Mouse (Mus musculus) heart, embryonic 15.5 days (tissue): Measurements from ENCODE around the gene Glrx2. TPM values are rescaled to one million over a fixed set of nuclear protein-coding genes. Genes with fewer than 3 reads are reported as not detected.

ENCODE experiments used
- ATAC-seq: fragments of 200-750 bp; cut with Nextera tagmentation; replicated peaks from 2 replicates; pipeline ENCODE4 v1.8.0; 2017; ENCODE audit warnings: low read depth, moderate TSS enrichment; ENCODE audit not compliant: insufficient number of reproducible peaks, insufficient read depth, low FRiP score
- H3K27ac ChIP-seq: fragments of 300-500 bp; sonication (generic); 2 replicates; pipeline ENCODE4 v1.5.1; 2015; ENCODE audit warnings: mild to moderate bottlenecking, inconsistent platforms
- H3K27me3 ChIP-seq: fragments of 300-500 bp; sonication (generic); 2 replicates; pipeline ENCODE4 v1.6.1; 2015; ENCODE audit warnings: inconsistent platforms
- H3K36me3 ChIP-seq: fragments of 300-500 bp; sonication (generic); 2 replicates; pipeline ENCODE4 v1.6.1; 2015; ENCODE audit warnings: mild to moderate bottlenecking, inconsistent platforms
- H3K4me1 ChIP-seq: fragments of 300-500 bp; sonication (generic); replicated peaks from 2 replicates; pipeline ENCODE4 v1.6.1; 2015; ENCODE audit warnings: inconsistent platforms
- H3K4me2 ChIP-seq: fragments of 300-500 bp; sonication (generic); 2 replicates; pipeline ENCODE4 v1.6.1; 2015; ENCODE audit warnings: inconsistent platforms, mild to moderate bottlenecking, moderate library complexity
- H3K4me3 ChIP-seq: fragments of 300-500 bp; sonication (generic); 2 replicates; pipeline ENCODE4 v1.5.1; 2015; ENCODE audit warnings: mild to moderate bottlenecking, inconsistent platforms
- H3K9ac ChIP-seq: fragments of 300-500 bp; sonication (generic); 2 replicates; pipeline ENCODE4 v1.6.1; 2015; ENCODE audit warnings: mild to moderate bottlenecking, inconsistent platforms
- H3K9me3 ChIP-seq: fragments of 300-500 bp; sonication (generic); replicated peaks from 2 replicates; pipeline ENCODE4 v1.6.1; 2016; ENCODE audit warnings: inconsistent platforms
- WGBS: fragments of 180-500 bp; shearing (Covaris S2); methylation state at CpG from one replicate; pipeline ENCODE4 v1.1.7; 2015; ENCODE audit warnings: mixed read lengths; 5-methylcytosine and 5-hydroxymethylcytosine counted together
- polyA plus RNA-seq: library from polyadenylated mRNA; unstranded; fragments of >200 nt; fragmentation: Nextera tagmentation; extraction: Ambion mirVana; gene quantifications from 2 replicates; pipeline ENCODE4 v1.2.1, GENCODE M21; 2015

The Glrx2 gene
- polyA plus RNA-seq, 1 experiment from 2014 or later, result 103 TPM

GRCm38 (mm10) chr1:143762159-143762558, 46.0 kb downstream of the Glrx2 start:
- H3K4me2 ChIP-seq, result no peak overlapping the region
- no peak overlapping the region for H3K27ac ChIP-seq
- H3K4me3 ChIP-seq, result no peak overlapping the region
- no peak overlapping the region for H3K9ac ChIP-seq
- peaks cover 57% of the 10 kb centered on the region for H3K36me3 ChIP-seq
- H3K4me1 ChIP-seq, result no peaks in the 10 kb centered on the region
- no peak for ATAC-seq
- H3K9me3 ChIP-seq, result no peaks in the 10 kb centered on the region
- WGBS, result 88% methylated on average over 8 of the region's 8 CpGs
- H3K27me3 ChIP-seq, result no peaks in the 10 kb centered on the region

GRCm38 (mm10) chr1:143764443-143764842, 48.3 kb downstream of the Glrx2 start:
- H3K4me2 ChIP-seq, result no peak overlapping the region
- ATAC-seq, result no peak
- no peaks in the 10 kb centered on the region for H3K4me1 ChIP-seq
- H3K27me3 ChIP-seq, result no peaks in the 10 kb centered on the region
- H3K27ac ChIP-seq, result no peak overlapping the region
- WGBS, result 51% methylated on average over 1 of the region's 1 CpGs
- H3K4me3 ChIP-seq, result no peak overlapping the region
- H3K36me3 ChIP-seq, result peaks cover 38% of the 10 kb centered on the region
- H3K9me3 ChIP-seq, result no peaks in the 10 kb centered on the region
- no peak overlapping the region for H3K9ac ChIP-seq

- Histone ChIP-seq H3K27ac (no peak overlapping the region), H3K9ac (no peak overlapping the region), H3K9me3 (no peaks in the 10 kb centered on the region), H3K27me3 (no peaks in the 10 kb centered on the region), H3K4me2 (no peak overlapping the region), H3K4me3 (no peak overlapping the region), H3K4me1 (no peaks in the 10 kb centered on the region), H3K36me3 (peaks cover 34% of the 10 kb centered on the region)
- no peak for ATAC-seq
- WGBS, result 73% methylated on average over 4 of the region's 4 CpGs
Observed at GRCm38 (mm10) chr1:143765801-143766200, 49.7 kb downstream of the Glrx2 start.

GRCm38 (mm10) chr1:143766238-143766637, 50.1 kb downstream of the Glrx2 start:
- WGBS, result 83% methylated on average over 6 of the region's 6 CpGs
- Histone ChIP-seq H3K4me2 (no peak overlapping the region), H3K36me3 (peaks cover 30% of the 10 kb centered on the region), H3K9me3 (no peaks in the 10 kb centered on the region), H3K4me1 (no peaks in the 10 kb centered on the region), H3K4me3 (no peak overlapping the region), H3K9ac (no peak overlapping the region), H3K27me3 (no peaks in the 10 kb centered on the region), H3K27ac (no peak overlapping the region)
- no peak for ATAC-seq

- Histone ChIP-seq H3K27ac (no peak overlapping the region), H3K4me1 (peaks cover 6% of the 10 kb centered on the region), H3K4me2 (no peak overlapping the region), H3K27me3 (no peaks in the 10 kb centered on the region), H3K4me3 (no peak overlapping the region), H3K9me3 (no peaks in the 10 kb centered on the region), H3K36me3 (peaks cover 17% of the 10 kb centered on the region), H3K9ac (no peak overlapping the region)
- ATAC-seq, result no peak
- 73% methylated on average over 20 of the region's 20 CpGs for WGBS
Observed at GRCm38 (mm10) chr1:143770444-143771109, 54.4 kb downstream of the Glrx2 start.

GRCm38 (mm10) chr1:143773082-143773481, 56.9 kb downstream of the Glrx2 start:
- no peak for ATAC-seq
- peaks cover 8% of the 10 kb centered on the region; the same call in 1 of the 2 replicates for H3K36me3 ChIP-seq
- peaks cover 12% of the 10 kb centered on the region for H3K4me1 ChIP-seq
- peak overlapping the region; percentile 19; the same call in 1 of the 2 replicates for H3K4me3 ChIP-seq
- H3K9me3 ChIP-seq, result no peaks in the 10 kb centered on the region
- 45% methylated on average over 7 of the region's 7 CpGs for WGBS
- peak overlapping the region; percentile 31 for H3K4me2 ChIP-seq
- no peaks in the 10 kb centered on the region for H3K27me3 ChIP-seq
- no peak overlapping the region for H3K9ac ChIP-seq
- no peak overlapping the region for H3K27ac ChIP-seq

- no peak for ATAC-seq
- peaks cover 8% of the 10 kb centered on the region; the same call in 1 of the 2 replicates for H3K36me3 ChIP-seq
- no peak overlapping the region for H3K4me3 ChIP-seq
- WGBS, result 26% methylated on average over 6 of the region's 6 CpGs
- H3K27ac ChIP-seq, result no peak overlapping the region
- peak overlapping the region; percentile 43 for H3K4me2 ChIP-seq
- H3K27me3 ChIP-seq, result no peaks in the 10 kb centered on the region
- H3K4me1 ChIP-seq, result peaks cover 18% of the 10 kb centered on the region
- no peaks in the 10 kb centered on the region for H3K9me3 ChIP-seq
- no peak overlapping the region for H3K9ac ChIP-seq
Observed at GRCm38 (mm10) chr1:143773909-143774308, 57.8 kb downstream of the Glrx2 start.

- peak within 1 kb of the TSS; percentile 84 for H3K4me2 ChIP-seq
- peak within 1 kb of the TSS; percentile 82 for H3K27ac ChIP-seq
- H3K9ac ChIP-seq, result peak within 1 kb of the TSS; percentile 86
- peaks cover 18% of the 10 kb centered on the region for H3K4me1 ChIP-seq
- H3K27me3 ChIP-seq, result no peaks in the 10 kb centered on the region
- ATAC-seq, result peak; percentile 94
- 0 out of 2 replicates have a peak, but pooled peaks cover 3% of the 10 kb centered on the region for H3K36me3 ChIP-seq
- peak within 1 kb of the TSS; percentile 87 for H3K4me3 ChIP-seq
- no peaks in the 10 kb centered on the region for H3K9me3 ChIP-seq
- WGBS, result under 1% methylated on average over 84 of the region's 84 CpGs
Observed at GRCm38 (mm10) chr1:143776446-143777411, 60.6 kb downstream of the Glrx2 start, which contains the start of the genes Trove2 and Uchl5. Trove2 (minus strand) TSS chr1:143777068. Uchl5 (plus strand) TSS chr1:143777272.

- under 1% methylated on average over 39 of the region's 39 CpGs for WGBS
Observed at GRCm38 (mm10) chr1:143777558-143778218, 61.5 kb downstream of the Glrx2 start.

GRCm38 (mm10) chr1:143788584-143789227, 72.6 kb downstream of the Glrx2 start:
- no peaks in the 10 kb centered on the region for H3K9me3 ChIP-seq
- H3K4me1 ChIP-seq, result no peaks in the 10 kb centered on the region
- H3K36me3 ChIP-seq, result no peaks in the 10 kb centered on the region
- ATAC-seq, result no peak
- H3K9ac ChIP-seq, result no peak overlapping the region
- no peak overlapping the region for H3K4me2 ChIP-seq
- no peak overlapping the region for H3K4me3 ChIP-seq
- no peak overlapping the region for H3K27ac ChIP-seq
- WGBS, result 75% methylated on average over 2 of the region's 2 CpGs
- no peaks in the 10 kb centered on the region for H3K27me3 ChIP-seq

More at GRCm38 (mm10) chr1:143777558-143778218, 61.5 kb downstream of the Glrx2 start:
- peak overlapping the region; percentile 82 for H3K27ac ChIP-seq
- H3K9me3 ChIP-seq, result no peaks in the 10 kb centered on the region
- H3K36me3 ChIP-seq, result 0 out of 2 replicates have a peak, but pooled peaks cover 3% of the 10 kb centered on the region
- peak overlapping the region; percentile 87 for H3K4me3 ChIP-seq
- peak overlapping the region; percentile 84 for H3K4me2 ChIP-seq
- no peaks in the 10 kb centered on the region for H3K27me3 ChIP-seq
- peaks cover 18% of the 10 kb centered on the region for H3K4me1 ChIP-seq
- H3K9ac ChIP-seq, result peak overlapping the region; percentile 86
- peak; percentile 2; the same call in 1 of the 2 replicates for ATAC-seq
